Mouse (Mus musculus) retina, postnatal 1 day (tissue): Measurements from ENCODE around the gene Bad.
"Not testable (repeated sequence)": the region's sequence is repeated elsewhere in the genome, so short reads cannot be mapped to it uniquely, and the experiment has no call there.

Source experiments
- DNase-seq: peaks from one replicate; pipeline ENCODE4 v3.0.0-alpha.2; 2012

Bad gene

GRCm38 (mm10) chr19:6941372-6942248 lies at the start of gene Bad:
Gene Bad, plus strand, starts transcription at chr19:6941861.
- DNase-seq = peak; percentile 95

GRCm38 (mm10) chr19:6892512-6892911 lies 49.1 kb upstream of the Bad start:
- DNase-seq = no peak

- DNase-seq = no peak
Observed at GRCm38 (mm10) chr19:6893731-6894451, 47.8 kb upstream of the Bad start.

- not testable (repeated sequence) for DNase-seq
Observed at GRCm38 (mm10) chr19:6895608-6896305, 45.9 kb upstream of the Bad start.

- no peak for DNase-seq
Observed at GRCm38 (mm10) chr19:6899641-6900040, 42.0 kb upstream of the Bad start.

GRCm38 (mm10) chr19:6903031-6903430 lies 38.6 kb upstream of the Bad start:
- DNase-seq = no peak

- DNase-seq = no peak
Observed at GRCm38 (mm10) chr19:6904846-6905245, 36.8 kb upstream of the Bad start.

- DNase-seq = no peak
Observed at GRCm38 (mm10) chr19:6905498-6906159, 36.0 kb upstream of the Bad start.

GRCm38 (mm10) chr19:6906199-6906598 lies 35.5 kb upstream of the Bad start:
- DNase-seq = no peak

GRCm38 (mm10) chr19:6907094-6907493 lies 34.6 kb upstream of the Bad start:
- no peak for DNase-seq

GRCm38 (mm10) chr19:6907811-6908540 lies 33.7 kb upstream of the Bad start:
- no peak for DNase-seq

- DNase-seq = no peak
Observed at GRCm38 (mm10) chr19:6909021-6909420, 32.6 kb upstream of the Bad start.

- DNase-seq = peak; percentile 98
Observed at GRCm38 (mm10) chr19:6909507-6910289, 32.0 kb upstream of the Bad start, which contains the start of the genes Trmt112 and Prdx5. Gene Trmt112, plus strand, starts transcription at chr19:6909698. Gene Prdx5, minus strand, starts transcription at chr19:6910106.

GRCm38 (mm10) chr19:6910306-6910705 lies 31.4 kb upstream of the Bad start:
- DNase-seq = peak; percentile 70

- DNase-seq = no peak
Observed at GRCm38 (mm10) chr19:6911101-6912074, 30.3 kb upstream of the Bad start.

GRCm38 (mm10) chr19:6912205-6912970 lies 29.3 kb upstream of the Bad start:
- DNase-seq = no peak

GRCm38 (mm10) chr19:6913036-6913435 lies 28.6 kb upstream of the Bad start:
- DNase-seq = no peak

GRCm38 (mm10) chr19:6913991-6914390 lies 27.7 kb upstream of the Bad start:
- DNase-seq = no peak

GRCm38 (mm10) chr19:6914540-6914939 lies 27.1 kb upstream of the Bad start:
- DNase-seq = no peak
